Mouse (Mus musculus): ENCODE measurements at regions not wholly inside any gene's neighbourhood (a gene's known extent, or its start where the extent isn't known, plus 50 kb on each side); places are given as distances from the start of the nearest gene placed in this dataset.

DNA sequence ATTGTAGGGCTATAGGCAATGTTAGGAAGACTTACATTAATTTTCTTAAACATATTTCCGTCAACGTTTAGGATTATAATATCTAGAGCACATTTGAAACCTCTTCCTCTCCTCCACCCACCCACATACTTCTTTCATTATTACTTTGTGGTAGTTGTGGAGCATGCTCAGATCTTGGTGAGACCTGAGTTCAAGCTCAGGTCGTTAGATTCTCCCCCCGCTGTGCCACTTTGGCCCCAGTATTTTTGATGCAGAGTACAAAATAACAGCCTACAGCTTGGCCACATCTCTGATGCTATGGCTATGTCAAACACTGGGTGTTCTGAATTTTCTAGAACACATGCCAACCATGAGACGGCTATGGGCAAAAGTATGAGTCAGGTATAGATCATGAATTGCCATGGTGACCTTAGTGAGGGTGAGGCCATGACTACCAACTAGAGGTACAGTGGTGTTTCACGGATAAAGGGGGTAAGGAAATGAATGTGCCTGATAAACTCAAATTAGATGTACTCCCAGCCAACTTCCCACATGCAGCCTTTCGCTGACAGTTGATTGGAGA, 68.5 kb upstream of the H2afz start:
- DNase-seq (ENCODE audit: low read depth), result peak; percentile 75

DNA sequence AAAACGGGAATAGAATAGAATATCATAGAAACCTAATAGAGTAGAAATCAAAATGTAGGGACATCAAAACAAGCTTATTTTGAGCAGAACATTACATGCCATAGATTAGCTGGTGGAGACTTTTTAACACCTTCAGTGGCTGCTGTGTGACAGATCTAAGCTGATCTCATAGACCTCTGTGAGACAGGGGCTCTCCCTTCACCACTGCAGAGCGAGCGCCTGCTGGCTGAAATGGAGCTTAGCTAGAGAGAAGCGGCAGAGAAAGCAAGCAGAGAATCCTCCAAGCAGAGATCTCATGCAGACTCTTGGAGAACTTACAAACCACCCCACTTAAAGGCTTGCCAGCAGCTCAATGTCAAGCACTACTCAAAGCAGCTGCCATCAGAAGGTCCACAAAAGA, 65.5 kb upstream of the H2afz start:
- peak; percentile 45 for DNase-seq (ENCODE audit: low read depth)

DNA sequence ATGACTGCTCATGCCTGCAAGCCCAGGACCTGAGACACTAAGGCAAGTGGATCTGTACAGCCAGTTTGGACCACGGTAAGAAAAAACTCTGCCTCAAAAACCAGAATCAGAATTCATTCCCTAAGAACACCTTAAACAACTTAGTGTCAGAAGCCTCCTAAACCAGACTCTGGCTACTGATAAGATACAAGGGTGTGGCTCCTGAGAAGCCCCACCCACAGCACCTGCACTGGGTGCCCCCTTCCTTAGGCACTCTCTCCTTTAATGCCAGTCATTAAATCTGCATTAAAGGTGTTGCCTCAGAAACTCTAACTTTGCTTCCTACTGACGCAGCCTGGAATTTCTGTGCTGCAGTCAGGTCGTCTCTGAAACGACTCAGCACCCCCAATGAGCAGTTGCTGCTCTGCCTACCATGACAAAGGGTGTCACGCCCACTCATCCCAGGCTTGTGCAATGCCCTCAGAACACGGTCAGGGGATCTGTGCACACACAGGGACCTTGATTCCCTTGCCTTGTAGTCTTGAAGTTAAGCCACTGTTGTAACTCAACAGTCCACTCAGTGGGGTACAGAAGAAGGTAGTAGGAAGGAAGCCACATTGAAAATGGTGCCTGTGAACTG, 62.8 kb upstream of the H2afz start:
- DNase-seq (ENCODE audit: low read depth), result no peak

DNA sequence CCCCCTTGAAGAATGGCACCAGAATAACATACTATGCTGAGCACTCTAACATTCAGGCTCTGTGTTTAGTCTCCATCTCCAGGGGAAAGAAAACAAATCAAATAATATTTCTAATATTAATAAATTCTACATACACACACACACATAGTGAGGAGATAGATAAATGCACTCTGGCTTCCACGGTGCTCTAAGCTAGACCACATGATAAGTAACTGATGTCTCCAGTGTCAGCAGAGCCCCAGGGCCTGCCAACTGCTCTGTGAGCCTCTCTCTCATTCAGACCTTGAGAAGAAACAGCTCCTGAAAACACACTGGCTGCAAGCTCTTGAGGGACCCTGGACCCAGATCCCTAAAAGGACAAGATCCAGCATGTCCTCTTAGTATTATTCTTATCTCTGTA, 56.9 kb upstream of the H2afz start:
- no peak for DNase-seq (ENCODE audit: low read depth)

DNA sequence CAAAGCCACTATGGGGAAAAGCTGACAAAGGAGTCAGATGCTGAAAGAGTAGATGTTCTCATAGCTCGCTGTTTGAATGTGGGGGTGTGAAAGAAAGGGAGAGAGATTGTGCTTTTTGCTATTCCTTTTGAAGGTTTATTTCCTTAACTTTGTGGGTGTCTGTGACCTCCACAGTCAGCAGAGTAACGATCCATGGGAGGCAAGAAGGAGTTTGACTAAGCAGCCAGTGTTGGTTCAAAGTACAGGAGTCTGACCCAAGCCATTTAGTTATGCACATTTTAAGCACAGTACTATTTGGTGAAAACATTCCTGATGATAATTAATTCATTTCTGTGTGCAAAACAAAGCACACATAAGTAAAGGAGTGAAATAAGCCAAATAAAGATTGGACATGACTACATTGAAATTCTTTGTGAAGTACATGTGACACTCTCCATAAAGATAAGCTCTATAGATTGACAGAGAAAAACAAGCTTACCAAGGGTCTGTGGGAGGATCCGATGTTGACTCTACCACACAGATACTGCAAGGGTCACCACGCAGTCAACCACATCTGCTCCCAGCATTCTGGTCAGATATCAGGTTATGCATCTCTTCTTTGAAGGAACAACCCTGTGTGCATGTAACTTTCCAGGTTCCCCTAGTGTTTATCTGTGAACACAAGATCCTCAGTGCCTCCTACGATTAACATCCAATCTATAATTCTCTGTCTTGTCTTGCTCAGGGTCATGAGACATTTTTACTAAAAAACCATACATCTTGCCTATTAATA, 56.2 kb upstream of the H2afz start:
- DNase-seq (ENCODE audit: low read depth), result no peak

DNA sequence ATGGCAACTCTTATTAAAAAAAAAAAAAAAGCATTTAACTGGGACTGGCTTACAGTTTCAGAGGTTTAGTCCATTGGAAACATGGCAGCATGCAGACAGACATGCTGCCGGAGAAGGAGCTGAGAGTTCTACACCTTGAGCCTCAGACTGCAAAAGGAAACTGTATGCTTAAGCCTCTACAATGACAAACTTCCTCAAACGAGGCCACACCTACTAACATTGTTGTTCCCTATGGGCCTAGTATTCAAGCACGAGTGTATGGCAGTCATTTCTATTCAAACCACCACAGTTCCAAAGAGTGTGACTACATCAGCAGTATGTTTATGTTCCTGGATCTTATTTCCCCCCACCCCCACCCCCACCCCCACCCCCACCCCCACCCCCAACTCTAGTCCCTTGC, 54.2 kb upstream of the H2afz start:
- DNase-seq (ENCODE audit: low read depth), result no peak
